Mouse (Mus musculus): ENCODE data around the gene Prss57. TPM values are rescaled to one million over a fixed set of nuclear protein-coding genes. Genes with fewer than 3 reads are reported as not detected.

Gene Prss57
- 0.25 TPM for polyA plus RNA-seq (2015; fragmentation: Illumina TruSeq; extraction: RNeasy Lipid Tissue Mini Kit (QIAGEN cat#74804); ENCODE audit: insufficient read depth, low replicate concordance)

GRCm38 (mm10) chr10:79790861-79791260 is at the start of gene Prss57:
Gene Prss57 (minus strand): TSS chr10:79790961.

GRCm38 (mm10) chr10:79820782-79821181 is 30.0 kb upstream of the Prss57 start, which contains the start of gene Misp:
Gene Misp (plus strand): TSS chr10:79820989.

GRCm38 (mm10) chr10:79793051-79793737 is 2.4 kb upstream of the Prss57 start, which contains the start of gene Palm:
Gene Palm (plus strand): TSS chr10:79793572.

GRCm38 (mm10) chr10:79777103-79777531 is 13.6 kb downstream of the Prss57 start, which contains the start of gene Fstl3:
Gene Fstl3 (plus strand): TSS chr10:79777272.

GRCm38 (mm10) chr10:79766508-79767325 is 24.0 kb downstream of the Prss57 start, which contains the start of gene Rnf126:
Gene Rnf126 (minus strand): TSS chr10:79766952.

GRCm38 (mm10) chr10:79754856-79755516 is 35.8 kb downstream of the Prss57 start, which contains the start of gene Fgf22:
Gene Fgf22 (plus strand): TSS chr10:79755076.

GRCm38 (mm10) chr10:79745898-79746773 is 44.6 kb downstream of the Prss57 start, which contains the start of gene Polrmt:
Gene Polrmt (minus strand): TSS chr10:79746581.

Other genes with a start within 250 kb of the Prss57 start
- 11.8 TPM for gene Mier2, start 235.8 kb downstream of the Prss57 start, polyA plus RNA-seq (2015; fragmentation: Illumina TruSeq; extraction: RNeasy Lipid Tissue Mini Kit (QIAGEN cat#74804); ENCODE audit: insufficient read depth, low replicate concordance)
- not detected for gene Theg, start 203.6 kb downstream of the Prss57 start, polyA plus RNA-seq (2015; fragmentation: Illumina TruSeq; extraction: RNeasy Lipid Tissue Mini Kit (QIAGEN cat#74804); ENCODE audit: insufficient read depth, low replicate concordance)
- gene C2cd4c, start 176.9 kb downstream of the Prss57 start, polyA plus RNA-seq (2015; fragmentation: Illumina TruSeq; extraction: RNeasy Lipid Tissue Mini Kit (QIAGEN cat#74804); ENCODE audit: insufficient read depth, low replicate concordance), result not detected
- gene Shc2, start 153.0 kb downstream of the Prss57 start, polyA plus RNA-seq (2015; fragmentation: Illumina TruSeq; extraction: RNeasy Lipid Tissue Mini Kit (QIAGEN cat#74804); ENCODE audit: insufficient read depth, low replicate concordance), result 0.62 TPM
- gene Odf3l2, start 145.2 kb downstream of the Prss57 start, polyA plus RNA-seq (2015; fragmentation: Illumina TruSeq; extraction: RNeasy Lipid Tissue Mini Kit (QIAGEN cat#74804); ENCODE audit: insufficient read depth, low replicate concordance), result not detected
- 8.2 TPM for gene Madcam1, start 126.4 kb downstream of the Prss57 start, polyA plus RNA-seq (2015; fragmentation: Illumina TruSeq; extraction: RNeasy Lipid Tissue Mini Kit (QIAGEN cat#74804); ENCODE audit: insufficient read depth, low replicate concordance)
- 6.4 TPM for gene Tpgs1, start 121.6 kb downstream of the Prss57 start, polyA plus RNA-seq (2015; fragmentation: Illumina TruSeq; extraction: RNeasy Lipid Tissue Mini Kit (QIAGEN cat#74804); ENCODE audit: insufficient read depth, low replicate concordance)
- gene Cdc34, start 108.8 kb downstream of the Prss57 start, polyA plus RNA-seq (2015; fragmentation: Illumina TruSeq; extraction: RNeasy Lipid Tissue Mini Kit (QIAGEN cat#74804); ENCODE audit: insufficient read depth, low replicate concordance), result 43.0 TPM
- 1.5 TPM for gene Gzmm, start 101.9 kb downstream of the Prss57 start, polyA plus RNA-seq (2015; fragmentation: Illumina TruSeq; extraction: RNeasy Lipid Tissue Mini Kit (QIAGEN cat#74804); ENCODE audit: insufficient read depth, low replicate concordance)
- gene Bsg, start 86.5 kb downstream of the Prss57 start, polyA plus RNA-seq (2015; fragmentation: Illumina TruSeq; extraction: RNeasy Lipid Tissue Mini Kit (QIAGEN cat#74804); ENCODE audit: insufficient read depth, low replicate concordance), result 159 TPM
- gene Hcn2, start 74.3 kb downstream of the Prss57 start, polyA plus RNA-seq (2015; fragmentation: Illumina TruSeq; extraction: RNeasy Lipid Tissue Mini Kit (QIAGEN cat#74804); ENCODE audit: insufficient read depth, low replicate concordance), result not detected
- 16.0 TPM for gene Polrmt, start 44.4 kb downstream of the Prss57 start, polyA plus RNA-seq (2015; fragmentation: Illumina TruSeq; extraction: RNeasy Lipid Tissue Mini Kit (QIAGEN cat#74804); ENCODE audit: insufficient read depth, low replicate concordance)
- not detected for gene Fgf22, start 35.9 kb downstream of the Prss57 start, polyA plus RNA-seq (2015; fragmentation: Illumina TruSeq; extraction: RNeasy Lipid Tissue Mini Kit (QIAGEN cat#74804); ENCODE audit: insufficient read depth, low replicate concordance)
- 5.5 TPM for gene Rnf126, start 24.0 kb downstream of the Prss57 start, polyA plus RNA-seq (2015; fragmentation: Illumina TruSeq; extraction: RNeasy Lipid Tissue Mini Kit (QIAGEN cat#74804); ENCODE audit: insufficient read depth, low replicate concordance)
- 1.2 TPM for gene Fstl3, start 13.7 kb downstream of the Prss57 start, polyA plus RNA-seq (2015; fragmentation: Illumina TruSeq; extraction: RNeasy Lipid Tissue Mini Kit (QIAGEN cat#74804); ENCODE audit: insufficient read depth, low replicate concordance)
- gene Palm, start 2.6 kb upstream of the Prss57 start, polyA plus RNA-seq (2015; fragmentation: Illumina TruSeq; extraction: RNeasy Lipid Tissue Mini Kit (QIAGEN cat#74804); ENCODE audit: insufficient read depth, low replicate concordance), result 3.1 TPM
- not detected for gene Misp, start 30.0 kb upstream of the Prss57 start, polyA plus RNA-seq (2015; fragmentation: Illumina TruSeq; extraction: RNeasy Lipid Tissue Mini Kit (QIAGEN cat#74804); ENCODE audit: insufficient read depth, low replicate concordance)
- 156 TPM for gene Ptbp1, start 63.5 kb upstream of the Prss57 start, polyA plus RNA-seq (2015; fragmentation: Illumina TruSeq; extraction: RNeasy Lipid Tissue Mini Kit (QIAGEN cat#74804); ENCODE audit: insufficient read depth, low replicate concordance)
- gene Prtn3, start 83.5 kb upstream of the Prss57 start, polyA plus RNA-seq (2015; fragmentation: Illumina TruSeq; extraction: RNeasy Lipid Tissue Mini Kit (QIAGEN cat#74804); ENCODE audit: insufficient read depth, low replicate concordance), result not detected
- gene Plppr3, start 83.7 kb upstream of the Prss57 start, polyA plus RNA-seq (2015; fragmentation: Illumina TruSeq; extraction: RNeasy Lipid Tissue Mini Kit (QIAGEN cat#74804); ENCODE audit: insufficient read depth, low replicate concordance), result 0.47 TPM
- 0.35 TPM for gene Elane, start 95.3 kb upstream of the Prss57 start, polyA plus RNA-seq (2015; fragmentation: Illumina TruSeq; extraction: RNeasy Lipid Tissue Mini Kit (QIAGEN cat#74804); ENCODE audit: insufficient read depth, low replicate concordance)
- gene Cfd, start 99.9 kb upstream of the Prss57 start, polyA plus RNA-seq (2015; fragmentation: Illumina TruSeq; extraction: RNeasy Lipid Tissue Mini Kit (QIAGEN cat#74804); ENCODE audit: insufficient read depth, low replicate concordance), result 1.0 TPM
- 3.4 TPM for gene Med16, start 118.0 kb upstream of the Prss57 start, polyA plus RNA-seq (2015; fragmentation: Illumina TruSeq; extraction: RNeasy Lipid Tissue Mini Kit (QIAGEN cat#74804); ENCODE audit: insufficient read depth, low replicate concordance)
- not detected for gene Gm26602, start 119.9 kb upstream of the Prss57 start, polyA plus RNA-seq (2015; fragmentation: Illumina TruSeq; extraction: RNeasy Lipid Tissue Mini Kit (QIAGEN cat#74804); ENCODE audit: insufficient read depth, low replicate concordance)
- gene Kiss1r, start 126.0 kb upstream of the Prss57 start, polyA plus RNA-seq (2015; fragmentation: Illumina TruSeq; extraction: RNeasy Lipid Tissue Mini Kit (QIAGEN cat#74804); ENCODE audit: insufficient read depth, low replicate concordance), result 0.33 TPM
- 52.3 TPM for gene R3hdm4, start 130.2 kb upstream of the Prss57 start, polyA plus RNA-seq (2015; fragmentation: Illumina TruSeq; extraction: RNeasy Lipid Tissue Mini Kit (QIAGEN cat#74804); ENCODE audit: insufficient read depth, low replicate concordance)
- gene Arid3a, start 136.1 kb upstream of the Prss57 start, polyA plus RNA-seq (2015; fragmentation: Illumina TruSeq; extraction: RNeasy Lipid Tissue Mini Kit (QIAGEN cat#74804); ENCODE audit: insufficient read depth, low replicate concordance), result 8.9 TPM
- 10.6 TPM for gene Wdr18, start 169.2 kb upstream of the Prss57 start, polyA plus RNA-seq (2015; fragmentation: Illumina TruSeq; extraction: RNeasy Lipid Tissue Mini Kit (QIAGEN cat#74804); ENCODE audit: insufficient read depth, low replicate concordance)
- not detected for gene Grin3b, start 179.8 kb upstream of the Prss57 start, polyA plus RNA-seq (2015; fragmentation: Illumina TruSeq; extraction: RNeasy Lipid Tissue Mini Kit (QIAGEN cat#74804); ENCODE audit: insufficient read depth, low replicate concordance)
- 23.2 TPM for gene Tmem259, start 193.4 kb upstream of the Prss57 start, polyA plus RNA-seq (2015; fragmentation: Illumina TruSeq; extraction: RNeasy Lipid Tissue Mini Kit (QIAGEN cat#74804); ENCODE audit: insufficient read depth, low replicate concordance)
- 160 TPM for gene Cnn2, start 197.6 kb upstream of the Prss57 start, polyA plus RNA-seq (2015; fragmentation: Illumina TruSeq; extraction: RNeasy Lipid Tissue Mini Kit (QIAGEN cat#74804); ENCODE audit: insufficient read depth, low replicate concordance)
- 10.9 TPM for gene Abca7, start 205.5 kb upstream of the Prss57 start, polyA plus RNA-seq (2015; fragmentation: Illumina TruSeq; extraction: RNeasy Lipid Tissue Mini Kit (QIAGEN cat#74804); ENCODE audit: insufficient read depth, low replicate concordance)
- 93.1 TPM for gene Arhgap45, start 225.7 kb upstream of the Prss57 start, polyA plus RNA-seq (2015; fragmentation: Illumina TruSeq; extraction: RNeasy Lipid Tissue Mini Kit (QIAGEN cat#74804); ENCODE audit: insufficient read depth, low replicate concordance)
- 19.3 TPM for gene Polr2e, start 248.8 kb upstream of the Prss57 start, polyA plus RNA-seq (2015; fragmentation: Illumina TruSeq; extraction: RNeasy Lipid Tissue Mini Kit (QIAGEN cat#74804); ENCODE audit: insufficient read depth, low replicate concordance)

Measured in spleen, adult 10 weeks (tissue).